Mouse (Mus musculus) spleen, postnatal 36 days (tissue): ENCODE results near the gene Lmna.

Experiments used
- DNase-seq, 2 experiments: peaks; one replicate each; pipeline ENCODE4 v3.0.0; 2022; ENCODE audit warnings: low spot score in 2 of 2, mixed read lengths in 1 of 2

The Lmna gene

DNA sequence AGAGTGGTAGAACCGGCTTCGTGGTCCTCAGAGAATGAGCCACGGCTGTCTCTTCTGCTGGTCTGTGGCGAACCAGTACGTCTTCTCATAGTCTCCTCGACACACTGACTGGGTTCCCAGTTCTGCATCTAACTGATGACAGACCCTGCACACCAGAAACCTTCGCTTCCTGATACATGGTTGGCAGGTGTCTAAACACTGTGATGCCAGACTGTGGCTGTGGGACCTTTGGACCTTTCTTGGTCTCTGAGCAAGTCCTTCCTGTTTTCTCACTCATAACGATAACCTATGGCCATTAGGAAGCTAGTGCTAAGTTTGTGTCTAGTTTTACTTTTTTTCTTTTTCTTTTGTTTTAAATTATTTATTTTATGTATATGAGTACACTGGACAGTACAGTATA, 61.3 kb downstream of the Lmna start:
- no peak for DNase-seq

GRCm38 (mm10) chr3:88447676-88448183, 62.0 kb downstream of the Lmna start:
- DNase-seq: no peak

DNA sequence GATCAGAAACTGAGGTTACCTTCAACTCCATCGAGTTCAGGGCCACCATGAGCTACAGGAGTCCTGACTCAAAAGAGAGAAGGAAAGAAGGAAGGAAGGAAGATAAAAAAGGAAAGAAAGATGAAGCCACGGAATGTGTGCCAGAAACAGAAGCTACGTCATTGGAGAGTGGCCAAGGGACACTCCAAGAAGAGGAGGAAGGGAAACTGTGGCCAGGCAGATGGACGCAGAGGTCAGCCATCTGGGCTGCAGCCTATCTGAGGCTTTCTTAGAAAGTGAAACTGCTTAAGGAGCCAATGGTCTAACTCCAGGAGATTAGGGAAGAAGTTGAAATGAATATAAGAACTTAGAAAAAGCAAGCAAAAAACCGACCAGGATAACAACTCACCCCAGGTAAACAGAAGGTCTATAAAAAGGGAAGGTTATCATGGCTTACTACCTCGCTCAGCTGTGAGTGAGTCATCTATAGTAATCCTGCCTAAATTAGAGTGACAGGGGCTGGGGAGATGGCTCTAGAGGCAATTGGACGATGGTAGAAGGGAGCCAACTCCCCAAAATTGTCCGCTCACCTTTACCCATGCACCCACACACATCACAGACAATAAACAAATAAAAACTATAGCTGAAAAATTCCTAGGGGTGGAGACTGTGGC, 63.2 kb downstream of the Lmna start:
- DNase-seq: no peak

DNA sequence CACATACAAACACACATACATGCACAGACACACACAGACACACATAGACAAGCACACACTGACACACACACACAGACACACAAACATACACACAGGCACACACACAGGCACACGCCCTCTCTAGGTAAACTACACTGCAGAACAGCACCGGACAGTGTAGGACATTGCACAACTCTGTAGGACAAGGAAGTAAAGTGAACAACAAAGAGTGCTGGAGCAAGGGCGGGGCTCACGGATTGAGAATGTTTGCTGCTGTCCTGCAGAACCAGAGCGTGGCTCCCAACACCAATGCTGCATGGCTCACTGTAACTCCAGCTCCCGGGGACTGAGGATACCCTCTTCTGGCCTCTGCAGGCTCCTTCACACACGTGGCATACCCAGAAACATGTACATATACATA, 66.9 kb downstream of the Lmna start:
- no peak for DNase-seq

GRCm38 (mm10) chr3:88442488-88442887, 67.3 kb downstream of the Lmna start:
- no peak for DNase-seq

DNA sequence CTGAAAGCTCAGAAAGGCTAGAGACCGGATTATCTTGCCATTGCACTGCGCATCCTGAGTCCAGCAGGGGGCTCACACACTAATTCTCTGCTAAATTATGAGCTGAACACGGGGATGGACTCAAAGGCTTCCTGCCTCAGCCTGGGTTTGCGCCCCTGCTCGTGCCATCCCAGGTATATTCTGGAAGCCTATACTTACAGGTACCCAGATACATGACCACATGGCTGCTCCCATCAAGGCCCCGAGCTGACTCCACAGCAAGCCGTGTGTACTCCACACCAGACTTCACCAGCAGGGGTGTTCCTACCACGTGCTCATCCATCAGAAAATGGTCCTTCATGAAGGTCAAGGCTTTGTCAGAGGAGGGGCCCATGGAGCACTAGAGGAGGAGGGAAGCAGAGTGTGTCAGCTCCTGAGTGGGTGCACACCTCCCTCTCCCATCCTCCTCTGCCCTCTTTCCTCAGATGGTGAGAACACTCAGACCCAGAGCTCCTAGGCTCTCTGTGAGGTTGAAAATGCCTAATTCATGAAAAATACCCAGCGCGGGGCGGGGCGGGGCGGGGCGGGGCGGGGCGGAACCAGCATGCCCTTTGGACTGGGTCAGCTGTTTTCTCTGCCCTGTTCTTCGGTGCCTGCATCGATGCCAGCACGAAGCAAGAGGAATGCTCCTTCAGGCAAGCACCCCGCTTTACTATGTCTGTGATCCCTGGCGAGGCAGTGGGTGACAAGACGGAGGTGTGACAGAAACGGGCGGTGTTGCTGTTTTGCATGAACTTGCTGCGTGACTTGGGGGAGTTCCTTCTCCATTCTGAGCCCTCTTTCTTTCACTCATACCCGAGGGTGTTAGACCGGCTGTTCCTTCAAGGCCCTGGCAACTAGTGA, 69.0 kb downstream of the Lmna start:
- peak; percentile 40 to 54 for DNase-seq

DNA sequence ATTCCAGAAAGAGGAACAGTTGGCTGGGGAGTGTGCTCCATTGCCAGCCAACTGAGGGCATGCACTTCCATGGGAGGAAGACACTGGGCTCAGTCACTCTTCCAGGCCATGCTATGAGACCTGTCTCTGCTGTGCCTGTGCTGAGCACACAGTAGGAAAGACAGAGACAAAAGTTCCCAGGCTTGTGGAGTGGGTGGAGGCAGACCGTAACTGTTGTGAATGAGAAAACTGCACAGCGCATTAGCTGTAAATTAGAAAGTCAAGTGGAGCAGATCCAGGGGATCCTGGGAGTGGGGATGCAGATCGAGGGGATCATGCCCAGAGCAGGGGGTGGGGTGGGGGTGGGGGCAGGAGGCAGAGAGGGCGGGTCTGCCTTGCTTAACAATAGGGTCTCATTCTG, 70.2 kb downstream of the Lmna start:
- DNase-seq: no peak

- no peak for DNase-seq
Measured at GRCm38 (mm10) chr3:88437454-88437853, 72.3 kb downstream of the Lmna start.

GRCm38 (mm10) chr3:88436395-88437201, 73.2 kb downstream of the Lmna start:
- no peak for DNase-seq

GRCm38 (mm10) chr3:88435515-88435914, 74.2 kb downstream of the Lmna start:
- DNase-seq: no peak
